Mouse (Mus musculus): ENCODE results near the gene Pced1b. TPM values are rescaled to one million over a fixed set of nuclear protein-coding genes. Genes with fewer than 3 reads are reported as not detected.
"Not testable (repeated sequence)": the region's sequence is repeated elsewhere in the genome, so short reads cannot be mapped to it uniquely, and the experiment has no call there.

Pced1b gene
- polyA plus RNA-seq, 1 experiment: 5.6 TPM

DNA sequence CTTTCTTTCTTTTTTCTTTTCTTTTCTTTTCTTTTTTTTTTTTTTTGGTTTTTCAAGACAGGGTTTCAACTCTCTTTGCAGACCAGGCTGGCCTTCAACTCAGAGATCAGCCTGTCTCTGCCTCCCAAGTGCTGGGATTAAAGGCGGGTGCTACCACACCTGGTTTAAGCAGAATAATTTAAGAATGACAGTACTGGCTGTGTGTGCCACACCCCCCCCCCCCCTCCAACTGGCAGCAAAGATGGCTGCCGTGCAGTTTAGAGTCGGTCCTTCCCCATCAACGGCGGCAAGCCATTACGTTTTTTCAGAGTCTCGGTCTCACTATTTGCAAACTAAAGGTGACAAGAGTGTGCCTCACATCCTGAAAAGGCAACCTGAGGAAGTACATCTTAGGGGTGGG, 124.0 kb downstream of the Pced1b start:
- Histone ChIP-seq H3K27ac (ENCODE audit: insufficient read depth, low read depth, low read length) (no peak overlapping the region), H3K36me3 (ENCODE audit: control insufficient read depth, insufficient read depth, low read length) (no peaks in the 10 kb centered on the region), H3K27me3 (ENCODE audit: control insufficient read depth, insufficient read depth, low read length) (no peaks in the 10 kb centered on the region), H3K4me1 (ENCODE audit: control insufficient read depth, insufficient read depth, insufficient read length, low read length) (no peaks in the 10 kb centered on the region), H3K4me3 (ENCODE audit: low read depth, low read length) (no peak overlapping the region)
- no peak for TF ChIP-seq CTCF (IDR thresholded peaks at IDR 0.05; ENCODE audit: extremely low read depth, insufficient read length, insufficient replicate concordance, low read depth, low read length)
- TF ChIP-seq POLR2A (IDR thresholded peaks at IDR 0.05; ENCODE audit: low read depth, low read length): no peak
- WGBS: 95% methylated on average over 7 of the region's 7 CpGs

- not testable (repeated sequence) for H3K27ac ChIP-seq (ENCODE audit: insufficient read depth, low read depth, low read length); H3K4me3 ChIP-seq (ENCODE audit: low read depth, low read length); H3K36me3 ChIP-seq (ENCODE audit: control insufficient read depth, insufficient read depth, low read length); H3K27me3 ChIP-seq (ENCODE audit: control insufficient read depth, insufficient read depth, low read length)
- peaks cover 10% of the 10 kb centered on the region; the same call in 1 of the 2 replicates for H3K4me1 ChIP-seq (ENCODE audit: control insufficient read depth, insufficient read depth, insufficient read length, low read length)
- 75% methylated on average over 3 of the region's 3 CpGs for WGBS
Observed at GRCm38 (mm10) chr15:97372043-97372442, 125.1 kb downstream of the Pced1b start.

- Histone ChIP-seq H3K27ac (ENCODE audit: insufficient read depth, low read depth, low read length) (peak overlapping the region; percentile 60), H3K4me1 (ENCODE audit: control insufficient read depth, insufficient read depth, insufficient read length, low read length) (peaks cover 11% of the 10 kb centered on the region; the same call in 1 of the 2 replicates), H3K27me3 (ENCODE audit: control insufficient read depth, insufficient read depth, low read length) (no peaks in the 10 kb centered on the region), H3K36me3 (ENCODE audit: control insufficient read depth, insufficient read depth, low read length) (no peaks in the 10 kb centered on the region), H3K4me3 (ENCODE audit: low read depth, low read length) (no peak overlapping the region)
- no peak for TF ChIP-seq CTCF (IDR thresholded peaks at IDR 0.05; ENCODE audit: extremely low read depth, insufficient read length, insufficient replicate concordance, low read depth, low read length)
- TF ChIP-seq POLR2A (IDR thresholded peaks at IDR 0.05; ENCODE audit: low read depth, low read length): no peak
- 81% methylated on average over 6 of the region's 6 CpGs for WGBS
Observed at GRCm38 (mm10) chr15:97372611-97373131, 125.8 kb downstream of the Pced1b start.

GRCm38 (mm10) chr15:97373203-97374084, 126.5 kb downstream of the Pced1b start:
- 50% methylated on average over 25 of the region's 25 CpGs for WGBS
- Histone ChIP-seq H3K27me3 (ENCODE audit: control insufficient read depth, insufficient read depth, low read length) (no peaks in the 10 kb centered on the region), H3K36me3 (ENCODE audit: control insufficient read depth, insufficient read depth, low read length) (no peaks in the 10 kb centered on the region), H3K4me3 (ENCODE audit: low read depth, low read length) (peak overlapping the region; percentile 39), H3K27ac (ENCODE audit: insufficient read depth, low read depth, low read length) (peak overlapping the region; percentile 75), H3K4me1 (ENCODE audit: control insufficient read depth, insufficient read depth, insufficient read length, low read length) (peaks cover 11% of the 10 kb centered on the region; the same call in 1 of the 2 replicates)
- no peak for TF ChIP-seq POLR2A (IDR thresholded peaks at IDR 0.05; ENCODE audit: low read depth, low read length)
- TF ChIP-seq CTCF (IDR thresholded peaks at IDR 0.05; ENCODE audit: extremely low read depth, insufficient read length, insufficient replicate concordance, low read depth, low read length): no peak

GRCm38 (mm10) chr15:97374085-97374844, 127.4 kb downstream of the Pced1b start:
- Histone ChIP-seq H3K27me3 (ENCODE audit: control insufficient read depth, insufficient read depth, low read length) (no peaks in the 10 kb centered on the region), H3K27ac (ENCODE audit: insufficient read depth, low read depth, low read length) (peak overlapping the region; percentile 75; the same call in 1 of the 2 replicates), H3K4me3 (ENCODE audit: low read depth, low read length) (peak overlapping the region; percentile 18; the same call in 1 of the 2 replicates), H3K4me1 (ENCODE audit: control insufficient read depth, insufficient read depth, insufficient read length, low read length) (peaks cover 11% of the 10 kb centered on the region; the same call in 1 of the 2 replicates), H3K36me3 (ENCODE audit: control insufficient read depth, insufficient read depth, low read length) (no peaks in the 10 kb centered on the region)
- TF ChIP-seq POLR2A (IDR thresholded peaks at IDR 0.05; ENCODE audit: low read depth, low read length) (no peak), CTCF (IDR thresholded peaks at IDR 0.05; ENCODE audit: extremely low read depth, insufficient read length, insufficient replicate concordance, low read depth, low read length) (no peak)
- 78% methylated on average over 8 of the region's 8 CpGs for WGBS

DNA sequence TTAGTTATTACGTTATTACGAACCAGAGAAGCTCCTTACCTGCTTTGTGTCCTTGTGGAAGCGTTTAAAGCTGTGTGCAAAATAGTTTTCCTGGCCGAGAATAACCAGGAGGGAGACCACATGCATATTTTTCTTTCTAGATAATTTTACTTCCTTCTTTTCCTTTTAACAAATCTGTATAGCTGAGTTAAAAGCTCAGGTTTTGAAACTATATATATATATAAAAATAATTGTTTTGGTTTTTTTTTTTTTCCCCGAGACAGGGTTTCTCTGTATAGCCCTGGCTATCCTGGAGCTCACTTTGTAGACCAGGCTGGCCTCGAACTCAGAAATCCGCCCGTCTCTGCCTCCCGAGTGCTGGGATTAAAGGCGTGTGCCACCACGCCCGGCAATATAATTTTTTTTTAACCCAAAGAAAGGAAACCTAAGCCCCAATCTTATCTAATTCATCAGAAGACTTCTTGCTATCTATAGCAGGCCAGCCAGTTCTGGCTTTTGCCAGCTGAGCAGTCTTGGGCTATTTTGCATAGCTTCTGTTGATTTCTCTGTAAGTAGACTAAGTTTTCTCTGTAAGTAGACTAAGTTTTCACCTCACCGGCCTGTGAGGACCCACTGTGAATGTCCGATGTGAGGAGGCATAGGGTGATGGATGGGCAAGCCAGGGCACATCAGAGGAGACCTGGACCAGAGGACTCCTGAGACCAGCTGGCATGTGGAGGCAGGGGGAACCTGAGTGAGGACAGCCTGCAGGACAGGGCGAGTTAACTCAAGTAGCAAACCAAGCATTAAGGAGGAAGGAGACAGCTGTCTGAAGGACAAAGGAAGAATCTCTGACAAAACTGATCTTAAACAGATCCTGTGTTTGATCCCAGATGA, 128.2 kb downstream of the Pced1b start:
- H3K36me3 ChIP-seq (ENCODE audit: control insufficient read depth, insufficient read depth, low read length): no peaks in the 10 kb centered on the region
- no peaks in the 10 kb centered on the region for H3K27me3 ChIP-seq (ENCODE audit: control insufficient read depth, insufficient read depth, low read length)
- H3K4me3 ChIP-seq (ENCODE audit: low read depth, low read length): peak overlapping the region; percentile 6; the same call in 1 of the 2 replicates
- 80% methylated on average over 15 of the region's 15 CpGs for WGBS
- H3K27ac ChIP-seq (ENCODE audit: insufficient read depth, low read depth, low read length): no peak overlapping the region
- no peak for TF ChIP-seq POLR2A (IDR thresholded peaks at IDR 0.05; ENCODE audit: low read depth, low read length)
- TF ChIP-seq CTCF (IDR thresholded peaks at IDR 0.05; ENCODE audit: extremely low read depth, insufficient read length, insufficient replicate concordance, low read depth, low read length): no peak
- peaks cover 11% of the 10 kb centered on the region; the same call in 1 of the 2 replicates for H3K4me1 ChIP-seq (ENCODE audit: control insufficient read depth, insufficient read depth, insufficient read length, low read length)

Measured in small intestine, adult 2 months (tissue).